9 mouse cellular contexts compared by ENCODE assay signal in genomic region chr5:135725991-135726390, GRCm38 (mm10). TPM values are rescaled to one million over a fixed set of nuclear protein-coding genes. Genes with fewer than 3 reads are reported as not detected.
DNase-seq lines count a peak whose midpoint lies in the region; ATAC-seq and TF ChIP-seq lines count a peak whose summit lies in the region.
"Had no signal": no experiment of that assay in that cellular context is flagged by ENCODE, and none has a peak within 500 bp of the region (broad histone marks: within the 10 kb centered on the region; RNA-seq: fewer than 3 reads in every experiment).

No protein-coding gene starts in this region.

- no peak; the same call in 1 of the 2 replicates for ATAC-seq in hindbrain, embryonic 12.5 days (ENCODE audit: low FRiP score)
- ATAC-seq in midbrain, embryonic 13.5 days, result no peak; the same call in 1 of the 2 replicates

- no peaks in the 10 kb centered on the region for H3K27me3 ChIP-seq in heart, adult 2 months (ENCODE audit: control insufficient read depth, insufficient read depth, low read length)
- H3K27me3 ChIP-seq in E14TG2a.4 (ENCODE audit: insufficient read depth, low read length), result no peaks in the 10 kb centered on the region
- H3K27me3 ChIP-seq in hindbrain, embryonic 12.5 days, result no peaks in the 10 kb centered on the region
- no peaks in the 10 kb centered on the region for H3K27me3 ChIP-seq in midbrain, embryonic 13.5 days
- H3K27me3 ChIP-seq: liver, embryonic 13.5 days had no signal

- TF ChIP-seq POLR2A in heart, adult 2 months (IDR thresholded peaks at IDR 0.05; ENCODE audit: insufficient read depth, low read depth, low read length), result no peak

- no peak overlapping the region for H3K9ac ChIP-seq in heart, adult 2 months (ENCODE audit: low read depth, low read length)
- peak overlapping the region; percentile 57 for H3K9ac ChIP-seq in hindbrain, embryonic 12.5 days
- H3K9ac ChIP-seq in midbrain, embryonic 13.5 days (replicated peaks), result peak overlapping the region; percentile 57
- H3K9ac ChIP-seq: liver, embryonic 13.5 days had no signal

- no peaks in the 10 kb centered on the region for H3K9me3 ChIP-seq in E14TG2a.4 (ENCODE audit: low read length)
- no peaks in the 10 kb centered on the region for H3K9me3 ChIP-seq in hindbrain, embryonic 12.5 days (replicated peaks)
- H3K9me3 ChIP-seq in midbrain, embryonic 13.5 days, result no peaks in the 10 kb centered on the region
- H3K9me3 ChIP-seq: liver, embryonic 13.5 days had no signal

- peak overlapping the region; percentile 44 for H3K27ac ChIP-seq in heart, adult 2 months
- peak overlapping the region; percentile 98 for H3K27ac ChIP-seq in hindbrain, embryonic 12.5 days
- peak overlapping the region; percentile 98 for H3K27ac ChIP-seq in midbrain, embryonic 13.5 days
- H3K27ac ChIP-seq: liver, embryonic 13.5 days had no signal

- peak in 1 of 2 experiments; percentile 22 for DNase-seq in heart, adult 2 months
- DNase-seq in heart, adult 9 months (ENCODE audit: low spot score in 2 of 2), result no peak
- no peak for DNase-seq in right cerebral cortex, adult 2 months (ENCODE audit: low spot score in 2 of 2)
- no peak for DNase-seq in cerebellum, adult 11-12 months
- DNase-seq in left cerebral cortex, postnatal 14 days (ENCODE audit: low spot score in 2 of 2), result no peak
- DNase-seq: liver, embryonic 13.5 days had no signal

- intact Hi-C loops in heart, adult 2 months (cut with DNase I), result no loop called here
- intact Hi-C loops in left cerebral cortex, postnatal 14 days (cut with DNase I), result no loop called here

- no peak overlapping the region for H3K4me3 ChIP-seq in heart, adult 2 months
- H3K4me3 ChIP-seq in E14TG2a.4 (replicated peaks; ENCODE audit: low read length), result peak overlapping the region; percentile 56
- peak overlapping the region; percentile 25 for H3K4me3 ChIP-seq in hindbrain, embryonic 12.5 days
- H3K4me3 ChIP-seq in midbrain, embryonic 13.5 days (replicated peaks), result peak overlapping the region; percentile 33
- H3K4me3 ChIP-seq: liver, embryonic 13.5 days had no signal

- H3K4me1 ChIP-seq in heart, adult 2 months (ENCODE audit: control insufficient read depth, insufficient read depth, low read length), result peaks cover 20% of the 10 kb centered on the region
- H3K4me1 ChIP-seq in E14TG2a.4 (replicated peaks; ENCODE audit: low read depth, low read length), result peaks cover 58% of the 10 kb centered on the region
- H3K4me1 ChIP-seq in hindbrain, embryonic 12.5 days, result peaks cover 54% of the 10 kb centered on the region
- peaks cover 53% of the 10 kb centered on the region for H3K4me1 ChIP-seq in midbrain, embryonic 13.5 days (replicated peaks)

- H3K4me2 ChIP-seq in hindbrain, embryonic 12.5 days (replicated peaks), result peak overlapping the region; percentile 49
- peak overlapping the region; percentile 61 for H3K4me2 ChIP-seq in midbrain, embryonic 13.5 days (replicated peaks)
- H3K4me2 ChIP-seq: liver, embryonic 13.5 days had no signal

- TF ChIP-seq EP300 in heart, adult 2 months (IDR thresholded peaks at IDR 0.05; ENCODE audit: insufficient read depth, low read depth, low read length), result no peak

- WGBS in heart, adult 2 months, result 71% methylated on average over 6 of the region's 6 CpGs
- WGBS in hindbrain, embryonic 12.5 days, result 18% methylated on average over 6 of the region's 6 CpGs
- 19% methylated on average over 6 of the region's 6 CpGs for WGBS in midbrain, embryonic 13.5 days

- no peak for TF ChIP-seq CTCF in heart, adult 2 months (IDR thresholded peaks at IDR 0.05)
- TF ChIP-seq CTCF in E14TG2a.4 (conservative IDR thresholded peaks at IDR 0.05; ENCODE audit: low read length), result no peak

- no peaks in the 10 kb centered on the region for H3K79me2 ChIP-seq in heart, adult 2 months (replicated peaks; ENCODE audit: control insufficient read depth, insufficient read depth, low read length)

- H3K36me3 ChIP-seq in heart, adult 2 months (ENCODE audit: control insufficient read depth, insufficient read depth, low read length), result peaks cover 2% of the 10 kb centered on the region
- peaks cover 50% of the 10 kb centered on the region for H3K36me3 ChIP-seq in E14TG2a.4 (ENCODE audit: insufficient read depth, low read length)
- peaks cover 26% of the 10 kb centered on the region for H3K36me3 ChIP-seq in hindbrain, embryonic 12.5 days
- H3K36me3 ChIP-seq in midbrain, embryonic 13.5 days, result peaks cover 25% of the 10 kb centered on the region

RNA-seq across cellular contexts. Expression of gene Tmem120a, which starts 18.3 kb away (rescaled TPM):
- total RNA-seq in heart, adult 2 months (2021), result 10 to 100 TPM; 13.6 to 19.3 TPM
- 18.5 and 27.3 TPM in 2 replicates for polyA plus RNA-seq in heart, adult 2 months (2012; rRNA removed)
- polyA plus RNA-seq in hindbrain, embryonic 12.5 days (2016; fragmentation: Nextera tagmentation; extraction: Ambion mirVana), result 61.0 and 65.0 TPM in 2 replicates
- polyA plus RNA-seq in midbrain, embryonic 13.5 days (2015; fragmentation: Nextera tagmentation; extraction: Ambion mirVana), result 70.1 and 72.7 TPM in 2 replicates
- total RNA-seq in left cerebral cortex, postnatal 14 days (2021), result 10 to 100 TPM; 15.9 to 17.4 TPM

RNA-seq across cellular contexts. Expression of gene Styxl1, which starts 52.2 kb away (rescaled TPM):
- not detected for total RNA-seq in heart, adult 2 months (2021)
- 0.20 TPM in 1 of 2 replicates, not detected in the other for polyA plus RNA-seq in heart, adult 2 months (2012; rRNA removed)
- polyA plus RNA-seq in hindbrain, embryonic 12.5 days (2016; fragmentation: Nextera tagmentation; extraction: Ambion mirVana), result 0.68 TPM in 1 of 2 replicates, not detected in the other
- polyA plus RNA-seq in midbrain, embryonic 13.5 days (2015; fragmentation: Nextera tagmentation; extraction: Ambion mirVana), result 0.34 TPM in 1 of 2 replicates, not detected in the other
- total RNA-seq in left cerebral cortex, postnatal 14 days (2021), result not detected
- polyA plus RNA-seq: liver, embryonic 13.5 days had no signal

RNA-seq across cellular contexts. Expression of gene Mdh2, which starts 52.3 kb away (rescaled TPM):
- total RNA-seq in heart, adult 2 months (2021), result 1,000 to 10,000 TPM; 1,645 to 1,928 TPM
- polyA plus RNA-seq in heart, adult 2 months (2012; rRNA removed), result 2,909 and 3,459 TPM in 2 replicates
- 530 and 539 TPM in 2 replicates for polyA plus RNA-seq in hindbrain, embryonic 12.5 days (2016; fragmentation: Nextera tagmentation; extraction: Ambion mirVana)
- polyA plus RNA-seq in midbrain, embryonic 13.5 days (2015; fragmentation: Nextera tagmentation; extraction: Ambion mirVana), result 563 and 580 TPM in 2 replicates
- 100 to 1,000 TPM; 472 to 478 TPM for total RNA-seq in left cerebral cortex, postnatal 14 days (2021)

RNA-seq across cellular contexts. Expression of gene Por, which starts 56.2 kb away (rescaled TPM):
- total RNA-seq in heart, adult 2 months (2021), result 10 to 100 TPM; 63.0 to 77.4 TPM
- 76.7 and 93.6 TPM in 2 replicates for polyA plus RNA-seq in heart, adult 2 months (2012; rRNA removed)
- polyA plus RNA-seq in hindbrain, embryonic 12.5 days (2016; fragmentation: Nextera tagmentation; extraction: Ambion mirVana), result 118 and 119 TPM in 2 replicates
- polyA plus RNA-seq in midbrain, embryonic 13.5 days (2015; fragmentation: Nextera tagmentation; extraction: Ambion mirVana), result 128 and 137 TPM in 2 replicates
- total RNA-seq in left cerebral cortex, postnatal 14 days (2021), result 10 to 100 TPM; 81.0 to 81.1 TPM

Comparison
In these comparisons a context has a peak if more than half of its experiments do, and no peak if none do; other contexts are left out.
1. H3K27ac ChIP-seq: peak in every context shown above with its lines; median percentile 98 in hindbrain, embryonic 12.5 days; 98 in midbrain, embryonic 13.5 days; 44 in heart, adult 2 months.